Mouse (Mus musculus) megakaryocyte-erythroid progenitor cell, adult 5-6 weeks (primary cell): ENCODE measurements around the gene 2510039O18Rik. TPM values are rescaled to one million over a fixed set of nuclear protein-coding genes. Genes with fewer than 3 reads are reported as not detected.
A peak's percentile ranks its signal among the peaks of the same experiment; 100 is the strongest.

Experiments
- ATAC-seq: replicated peaks from 2 replicates; pipeline ENCODE4 v1.8.0; 2016; ENCODE audit warnings: mild to moderate bottlenecking, inconsistent platforms; ENCODE audit not compliant: severe bottlenecking, poor library complexity, low FRiP score, low TSS enrichment
- total RNA-seq, 2 experiments: library from RNA; stranded (forward) in 1 of 2; stranded (reverse) in 1 of 2; fragments of 200-1000, 215-1000 nt in 1 of 2; fragments of >200 nt in 1 of 2; fragmentation: Nextera tagmentation in 1 of 2; gene quantifications; 2 replicates each; pipeline ENCODE4 v1.2.3; 2014 to 2017

2510039O18Rik gene
- total RNA-seq (2014; fragmentation: Nextera tagmentation) (22.5 and 23.7 TPM in 2 replicates), total RNA-seq (2017) (21.4 and 27.4 TPM in 2 replicates)

DNA sequence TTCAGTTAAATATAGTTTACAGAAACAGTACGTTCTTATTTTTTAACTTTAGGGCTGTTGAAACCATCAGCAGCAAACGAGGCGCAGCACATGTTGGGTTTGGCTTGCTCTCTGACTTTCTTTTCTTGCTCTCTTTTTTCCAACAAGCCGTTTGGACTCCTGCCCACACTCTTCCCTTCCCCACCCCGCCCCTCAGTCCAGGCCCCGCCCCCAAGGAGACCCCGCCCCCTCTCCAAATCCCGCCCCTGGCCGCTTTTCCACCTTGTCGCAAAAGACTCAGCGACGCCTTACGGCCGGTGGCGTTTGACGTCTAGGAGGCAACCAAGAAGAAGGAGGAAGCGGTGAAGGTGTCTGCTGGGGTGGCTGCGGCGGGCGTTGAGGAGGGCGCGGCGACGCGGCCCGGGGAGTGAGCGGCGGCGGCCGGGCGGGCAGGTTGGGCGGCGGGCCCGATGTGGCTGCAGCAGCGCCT, at the start of gene 2510039O18Rik:
TSS of gene 2510039O18Rik (plus strand) at position 320 of the 469 bp plus-strand sequence.
- ATAC-seq, result peak; percentile 55

DNA sequence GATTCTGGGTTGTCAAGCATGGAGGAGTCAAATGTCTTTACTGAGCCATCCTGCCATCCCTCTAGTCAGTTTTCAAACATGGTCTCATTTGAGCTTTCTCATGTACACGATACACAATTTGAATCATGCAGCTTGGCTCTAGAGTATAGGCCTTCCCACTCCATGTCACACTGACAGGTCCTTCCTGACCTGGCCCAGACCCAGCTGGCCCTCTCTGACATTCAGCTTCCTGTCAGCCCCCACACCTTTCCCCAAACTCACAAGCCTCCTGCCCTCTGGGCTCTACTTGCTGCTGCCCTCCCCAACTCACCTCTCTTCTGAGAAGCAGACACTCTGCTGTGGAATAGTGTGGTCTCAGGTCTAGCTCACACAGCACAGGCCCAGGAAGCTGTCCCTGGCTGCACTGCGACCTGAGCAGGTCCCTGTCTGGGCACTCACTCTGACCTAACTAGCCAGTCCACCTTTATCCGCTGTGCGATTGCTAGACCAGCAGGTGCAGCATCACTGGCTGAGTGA, 44.8 kb upstream of the 2510039O18Rik start:
- no peak for ATAC-seq

DNA sequence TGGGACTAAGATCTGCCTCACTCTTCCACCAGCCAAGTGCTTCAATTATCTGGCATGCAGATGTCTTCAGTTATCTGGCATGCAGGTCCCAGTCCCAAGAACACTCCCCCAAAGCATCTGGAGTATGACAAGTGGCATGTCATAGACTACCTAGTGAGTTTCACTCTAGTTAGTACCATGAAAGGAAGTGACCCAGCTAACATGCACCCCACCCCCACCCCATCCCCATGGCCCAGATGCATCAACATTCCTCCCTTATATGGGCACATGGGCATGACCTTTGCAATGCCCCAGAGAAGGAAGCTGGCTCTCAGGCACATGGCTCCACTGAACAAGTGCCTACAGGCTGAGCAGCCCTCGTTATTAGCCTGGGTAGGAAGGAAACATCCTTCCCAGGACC, 44.3 kb upstream of the 2510039O18Rik start:
- ATAC-seq, result no peak

DNA sequence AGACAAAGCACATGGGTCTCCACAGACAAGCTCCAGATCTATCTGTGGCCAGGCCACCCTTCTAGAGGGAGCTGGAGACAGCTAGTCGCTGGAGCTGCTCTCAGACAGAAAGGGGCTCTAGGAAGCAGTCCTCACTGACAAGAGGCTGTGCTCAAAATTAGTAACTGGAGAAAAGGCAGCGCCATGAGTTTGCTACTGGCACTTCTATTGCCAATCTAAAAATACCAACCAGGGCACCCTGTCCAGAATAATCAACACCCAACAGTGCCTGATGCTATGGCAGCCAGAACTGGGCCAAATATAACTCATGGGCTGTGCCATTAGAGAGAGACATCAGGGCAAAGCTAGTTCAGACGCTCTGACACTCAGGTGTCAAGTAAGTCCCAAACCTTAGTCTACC, 43.3 kb upstream of the 2510039O18Rik start:
- no peak for ATAC-seq

DNA sequence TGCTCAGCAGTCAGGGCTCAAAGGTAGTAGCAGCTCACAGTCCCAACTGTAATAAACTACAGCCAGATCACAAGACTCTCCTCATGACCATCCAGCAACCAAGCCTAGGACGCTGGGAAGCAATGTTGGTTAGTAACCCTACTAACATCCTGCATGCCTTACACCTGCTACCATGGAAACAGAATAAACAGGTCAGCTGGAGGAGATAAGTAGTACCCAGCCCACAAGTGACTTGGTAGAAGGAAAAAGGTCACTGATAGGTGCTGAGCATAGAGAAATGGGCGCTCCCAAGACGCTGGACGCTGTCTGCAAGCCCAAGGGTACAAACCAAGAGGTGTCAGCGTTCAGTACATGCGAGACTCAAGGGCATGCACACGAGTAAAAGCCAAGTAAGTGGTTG, 40.2 kb upstream of the 2510039O18Rik start:
- ATAC-seq, result no peak

DNA sequence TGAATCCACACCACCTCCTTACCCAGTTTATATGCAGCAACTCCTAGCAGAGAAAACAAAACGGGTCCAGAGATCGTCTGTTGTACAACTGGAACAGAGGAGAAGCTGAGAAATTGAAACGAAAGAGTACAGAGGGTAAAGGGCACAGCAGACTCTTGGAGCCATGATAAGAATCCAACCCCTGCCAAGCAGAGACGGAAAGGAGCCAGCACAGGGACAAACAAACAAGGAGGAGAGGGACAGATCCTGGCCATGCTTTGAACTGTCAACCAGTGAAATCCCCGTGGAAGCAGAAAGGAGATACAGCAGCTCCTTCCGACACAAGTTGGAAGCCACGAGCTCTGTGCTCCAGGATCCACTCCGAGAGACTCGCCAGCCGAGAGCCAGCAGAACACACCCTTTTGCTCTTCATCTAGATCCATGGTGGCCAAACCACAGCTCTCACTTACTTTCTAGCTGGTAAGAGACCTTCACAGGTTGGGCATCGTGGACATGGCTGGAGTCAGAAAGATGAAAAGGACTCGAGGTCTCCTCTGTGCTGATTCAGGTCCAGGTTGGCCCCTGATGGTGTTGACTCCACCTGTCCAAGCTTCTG, 37.7 kb upstream of the 2510039O18Rik start:
- ATAC-seq, result no peak

DNA sequence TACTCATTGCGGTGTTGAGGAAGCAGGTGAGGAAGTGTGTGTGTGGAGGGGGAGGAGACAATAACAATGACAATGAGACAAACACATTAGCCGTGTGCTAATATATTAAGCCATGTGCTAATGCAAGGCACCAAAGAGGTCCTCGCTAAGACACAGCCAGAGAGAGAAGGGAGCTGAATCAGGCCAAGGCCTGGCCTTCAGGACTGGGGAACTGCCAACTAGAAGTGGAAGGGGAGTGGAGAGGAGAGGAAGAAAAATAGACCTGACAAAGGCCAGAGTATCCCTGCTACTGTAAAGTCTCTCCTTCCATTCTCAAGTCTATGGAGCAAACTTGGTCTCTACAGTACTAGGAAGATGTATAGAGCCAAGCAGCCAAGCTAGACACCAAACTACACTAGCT, 37.1 kb upstream of the 2510039O18Rik start:
- ATAC-seq, result no peak

DNA sequence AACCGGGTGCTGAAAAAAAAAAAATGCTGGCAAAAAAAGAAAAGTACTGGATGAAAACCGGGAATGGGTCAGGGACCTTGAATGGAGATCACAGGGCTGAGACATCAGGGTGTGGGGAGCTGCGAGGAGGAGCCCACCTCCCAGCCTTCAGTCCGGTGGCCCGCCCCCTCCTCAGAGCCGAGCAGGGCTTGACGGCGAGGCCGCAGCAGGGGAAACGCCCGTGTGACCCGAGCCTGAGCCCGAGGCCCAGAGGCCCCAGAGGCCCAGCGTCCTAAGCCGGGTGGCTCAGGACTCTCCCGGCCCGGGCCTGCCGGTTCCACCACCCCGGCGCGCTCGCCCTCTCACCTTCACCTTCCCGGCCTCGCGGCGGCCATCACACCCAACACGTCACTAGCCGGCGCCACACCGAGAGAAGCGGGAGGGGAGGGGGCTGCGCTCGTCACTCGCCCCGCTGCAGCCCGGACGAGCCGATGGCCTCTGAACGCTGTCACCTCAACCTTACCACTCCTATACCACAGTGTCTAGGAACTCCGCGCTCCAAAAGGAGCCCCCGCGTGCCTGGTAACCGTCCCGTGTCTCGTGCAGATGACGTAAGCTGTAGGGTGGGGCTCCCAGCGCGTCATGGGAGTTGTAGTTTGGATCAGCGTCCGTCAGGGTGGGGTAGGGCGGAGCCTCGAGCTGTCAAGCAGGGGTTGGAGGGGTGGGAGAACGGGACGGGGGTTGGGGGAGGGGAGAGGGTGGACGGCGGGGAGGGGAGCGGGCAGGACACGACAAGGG, 36.2 kb upstream of the 2510039O18Rik start, which contains the start of gene Mfn2:
TSS of gene Mfn2 (minus strand) at position 392 of the 777 bp plus-strand sequence.
- ATAC-seq, result peak; percentile 91

DNA sequence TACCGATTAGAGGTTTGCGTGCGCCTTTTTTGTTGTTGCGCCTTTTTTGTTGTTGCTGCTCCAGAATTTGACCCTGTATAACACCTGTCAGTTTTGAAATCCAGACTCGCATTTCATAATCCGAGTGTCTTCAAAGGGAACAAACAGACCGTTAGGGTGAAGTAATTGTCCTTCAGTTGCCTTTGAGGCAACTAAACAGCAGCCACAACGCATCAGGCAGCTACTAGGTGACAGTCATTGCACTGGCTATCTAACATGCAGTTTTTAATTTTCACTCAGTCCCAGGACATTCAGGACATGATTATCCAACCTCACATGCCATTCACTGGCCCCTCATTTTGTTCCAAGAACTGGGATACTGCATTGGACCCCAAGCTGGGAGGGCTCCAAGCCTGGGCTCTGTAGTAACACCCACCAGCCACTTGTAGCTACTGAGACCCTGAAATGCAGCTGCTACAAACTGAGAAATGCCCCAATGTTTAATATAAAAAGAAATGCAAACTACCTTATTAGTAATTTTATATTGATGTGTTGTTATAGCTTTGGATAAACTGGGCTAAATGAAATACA, 35.5 kb upstream of the 2510039O18Rik start:
- no peak for ATAC-seq

DNA sequence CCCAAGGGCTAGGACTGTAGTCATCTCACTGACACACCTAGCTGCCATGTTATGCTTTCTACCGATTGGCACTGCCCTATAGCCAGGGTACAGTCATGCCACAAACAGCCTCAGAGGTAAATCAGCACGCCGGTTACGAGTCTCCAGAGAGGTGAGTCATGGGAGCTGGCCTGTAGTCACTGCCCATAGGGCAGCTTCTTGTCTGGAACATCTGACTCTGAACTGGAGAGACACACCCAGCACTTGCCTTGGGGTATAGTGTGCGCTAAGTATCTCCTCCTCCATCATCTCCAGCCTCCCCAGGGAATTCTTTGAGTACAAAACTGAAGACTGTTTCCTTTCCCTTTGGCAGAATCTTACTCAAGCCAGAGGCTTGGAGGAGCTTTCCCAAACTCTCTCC, 34.5 kb upstream of the 2510039O18Rik start:
- no peak for ATAC-seq

DNA sequence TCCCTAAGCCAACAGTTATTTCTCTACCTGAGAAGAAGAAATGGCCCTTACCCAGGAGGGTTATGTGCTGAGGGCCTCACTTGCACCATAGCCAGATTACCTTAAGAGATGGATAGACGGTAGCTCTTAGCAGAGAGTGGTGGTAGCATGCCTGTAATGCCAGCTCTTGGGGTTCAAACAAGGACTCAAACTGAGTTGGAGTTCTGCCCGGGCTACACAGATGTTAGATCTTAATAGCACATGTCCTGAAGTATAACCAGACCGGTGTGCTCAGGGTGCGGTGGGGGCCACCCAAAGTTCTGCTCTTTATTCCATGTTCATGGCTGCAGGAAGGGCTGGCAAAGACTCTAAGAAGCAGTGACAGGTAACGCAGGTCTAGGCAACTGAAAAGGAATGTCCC, 31.2 kb upstream of the 2510039O18Rik start:
- no peak for ATAC-seq

DNA sequence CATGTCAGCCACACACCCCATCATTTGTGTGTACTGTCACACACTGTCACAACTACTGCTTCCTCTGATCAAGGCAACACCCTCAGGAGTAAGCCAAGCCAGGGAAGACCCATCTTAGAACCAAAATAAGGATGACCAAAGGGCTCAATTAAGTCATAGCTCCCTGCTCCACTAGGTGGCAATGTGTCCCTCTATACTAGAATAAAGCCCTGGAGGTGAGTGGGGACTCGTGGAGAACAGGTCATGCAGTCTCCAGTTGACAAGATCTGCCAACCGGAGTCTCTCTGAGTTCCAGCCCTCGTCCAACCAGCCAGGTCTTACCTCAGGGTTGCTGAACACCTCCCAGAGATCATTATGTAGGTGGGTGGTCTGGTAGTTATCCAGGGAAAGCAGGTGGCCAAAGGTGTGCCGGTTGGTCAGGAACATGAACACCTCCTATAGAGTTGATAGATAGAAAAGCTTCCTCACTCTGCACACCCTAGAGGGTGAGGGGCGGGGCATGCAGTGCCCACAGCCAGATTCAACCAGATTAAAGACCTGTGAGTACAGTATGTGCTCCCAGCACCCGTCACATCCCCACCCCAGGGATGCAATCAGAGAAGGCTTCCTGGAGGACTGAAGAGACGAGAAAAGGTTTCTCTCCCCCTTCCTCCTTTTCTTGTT, 22.1 kb upstream of the 2510039O18Rik start:
- peak; percentile 90 for ATAC-seq

DNA sequence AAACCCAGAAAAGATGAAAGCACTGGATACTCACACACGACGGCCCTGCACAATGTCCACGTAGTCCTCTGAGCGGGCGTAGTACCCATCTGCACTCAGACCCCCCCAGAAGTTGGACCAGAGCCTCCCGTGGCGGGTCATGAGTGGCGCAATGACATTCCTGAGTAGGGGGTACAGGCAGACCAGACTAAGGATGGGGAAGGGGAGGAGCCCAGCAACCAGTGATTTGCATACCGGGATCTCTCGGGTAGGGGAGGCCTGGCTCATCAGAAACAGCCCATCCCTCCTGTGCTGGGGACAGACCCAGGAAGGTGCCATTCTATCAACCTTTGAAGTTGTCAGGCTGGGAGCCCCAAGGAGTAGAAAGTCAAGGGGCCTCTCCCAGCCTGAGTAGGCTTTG, 19.7 kb upstream of the 2510039O18Rik start:
- no peak for ATAC-seq

DNA sequence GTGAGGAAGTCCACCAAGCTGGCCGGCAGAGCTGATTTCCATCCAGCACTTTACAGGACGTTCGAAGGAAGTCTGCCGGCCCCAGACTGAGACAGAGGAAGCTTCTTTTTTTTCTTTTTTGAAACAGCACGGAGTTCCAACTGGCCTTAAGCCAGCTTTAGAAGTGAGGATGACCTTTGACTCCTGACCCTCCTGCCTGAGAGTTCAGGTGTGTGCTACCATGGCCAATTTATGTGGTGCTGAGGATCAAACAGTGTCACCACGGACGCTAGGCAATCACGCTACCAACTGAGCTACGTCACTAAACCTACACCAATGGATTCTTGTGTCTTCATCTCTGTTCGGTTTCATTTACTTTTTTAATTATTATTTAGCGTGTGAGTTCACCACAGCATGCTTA, 18.4 kb upstream of the 2510039O18Rik start:
- ATAC-seq, result no peak

DNA sequence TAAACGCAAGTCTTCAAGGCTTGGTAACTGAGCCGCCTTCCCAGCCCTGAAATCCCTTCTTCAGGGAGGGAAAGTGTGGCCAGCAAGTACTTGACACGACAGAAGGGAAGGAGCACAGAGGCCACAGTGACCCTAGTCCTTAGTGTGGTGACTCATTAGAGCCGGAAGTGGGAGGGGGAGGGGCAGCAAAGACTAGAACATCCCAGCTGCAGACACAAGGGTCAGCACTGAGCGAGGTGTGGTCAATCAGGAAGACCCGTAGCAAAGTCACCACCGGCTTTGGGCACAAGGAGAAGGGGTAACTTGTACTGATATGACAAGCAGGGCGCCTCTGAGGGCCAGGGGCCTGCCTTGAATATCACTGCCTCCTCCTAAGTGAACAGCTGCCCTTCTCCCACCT, 13.0 kb upstream of the 2510039O18Rik start:
- no peak for ATAC-seq

DNA sequence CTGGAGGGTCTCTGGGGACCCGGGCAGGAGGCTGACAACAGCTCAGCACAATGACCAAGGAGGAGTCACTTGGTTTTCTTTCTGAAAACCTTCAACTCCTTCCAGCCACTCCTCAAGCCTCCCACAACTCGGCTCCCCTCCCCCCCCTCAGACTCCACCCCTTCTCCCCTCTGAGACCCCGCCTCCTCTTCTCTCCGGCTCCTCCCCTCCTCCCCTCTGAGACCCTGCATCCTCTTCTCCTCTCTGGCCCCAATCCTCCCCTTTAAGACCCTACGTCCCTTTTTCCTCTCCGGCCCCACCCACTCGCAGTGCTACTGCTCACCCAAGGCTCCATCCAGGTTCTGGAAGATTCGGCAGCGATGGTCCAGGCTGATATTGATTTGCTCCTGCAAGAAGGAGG, 12.6 kb upstream of the 2510039O18Rik start:
- no peak for ATAC-seq

DNA sequence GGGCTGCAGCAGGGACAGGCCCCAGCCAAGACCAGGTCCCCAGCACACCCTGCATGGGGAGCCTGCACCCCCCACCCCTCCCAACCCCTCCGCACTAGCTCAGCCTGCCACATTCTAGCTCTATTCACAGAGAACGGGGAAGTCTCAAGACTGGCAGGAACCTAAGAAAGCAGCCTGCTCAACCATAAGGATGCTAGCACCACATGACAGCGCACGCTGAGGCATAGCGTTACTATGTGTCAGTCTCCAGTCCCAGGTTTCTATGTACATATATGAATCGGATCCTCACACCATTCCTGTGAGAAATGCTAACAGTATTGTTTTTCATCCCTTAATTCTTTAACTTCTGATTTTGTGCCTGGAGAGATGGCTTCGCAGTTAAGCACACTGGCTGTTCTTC, 12.2 kb upstream of the 2510039O18Rik start:
- no peak for ATAC-seq

DNA sequence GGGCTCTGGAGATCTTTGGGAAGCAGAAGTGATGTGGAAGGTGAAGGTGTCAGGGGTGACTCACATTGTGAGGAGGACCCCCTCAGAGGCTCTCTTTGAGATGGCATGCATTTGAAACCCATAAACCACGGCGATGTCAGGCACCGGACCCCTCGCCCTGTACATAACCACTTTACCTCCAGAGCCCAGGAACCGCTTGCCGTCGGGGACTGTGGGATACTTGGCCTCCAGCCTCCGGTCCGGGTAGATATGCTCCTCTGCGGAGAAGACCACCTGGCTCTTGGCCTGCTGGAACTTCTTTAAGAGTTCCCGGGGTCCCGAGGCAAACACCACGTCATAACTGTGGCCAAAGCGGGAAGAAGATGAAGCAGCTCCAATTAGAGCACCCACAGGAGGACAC, 9.7 kb upstream of the 2510039O18Rik start:
- no peak for ATAC-seq

DNA sequence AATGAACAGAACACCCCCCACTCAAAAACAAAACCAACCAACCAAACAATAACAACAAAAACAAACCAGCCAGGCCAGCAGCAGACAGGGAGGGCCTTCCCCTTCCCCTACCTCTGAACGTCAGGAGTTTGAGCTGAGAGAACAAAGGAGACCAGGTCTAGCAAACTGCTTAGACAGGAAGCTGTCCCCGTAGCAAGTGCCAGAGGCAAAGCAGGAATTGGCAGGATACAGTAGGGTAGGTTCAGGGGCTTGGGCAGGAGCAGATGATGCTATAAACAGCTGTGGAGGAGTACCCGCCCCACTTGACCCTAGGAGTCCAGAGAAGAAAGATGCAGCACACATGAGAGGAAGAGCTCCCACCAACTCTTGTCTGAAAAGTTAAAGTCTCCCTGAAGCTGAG, 6.6 kb upstream of the 2510039O18Rik start:
- ATAC-seq, result no peak

DNA sequence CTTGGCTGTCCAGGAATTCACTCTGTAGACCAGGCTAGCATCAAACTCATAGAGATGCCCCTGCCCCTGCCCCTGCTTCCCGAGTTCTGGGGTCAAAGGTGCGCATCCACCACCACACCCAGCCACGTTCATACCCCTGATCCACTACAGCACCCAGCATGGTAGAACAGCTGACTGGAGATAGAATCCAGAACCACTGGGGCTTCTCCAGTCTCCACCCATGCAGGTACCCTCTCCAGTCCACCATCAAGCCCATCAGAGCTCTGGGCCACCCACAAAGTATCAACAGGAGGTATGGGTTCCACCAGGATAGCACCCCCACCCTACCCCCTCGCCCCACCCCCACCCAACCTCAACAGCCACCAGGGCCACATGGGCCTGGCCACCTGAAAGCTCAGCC, 6.1 kb upstream of the 2510039O18Rik start:
- ATAC-seq, result no peak
